Mouse (Mus musculus): Measurements from ENCODE around the gene Map1b.

DNA sequence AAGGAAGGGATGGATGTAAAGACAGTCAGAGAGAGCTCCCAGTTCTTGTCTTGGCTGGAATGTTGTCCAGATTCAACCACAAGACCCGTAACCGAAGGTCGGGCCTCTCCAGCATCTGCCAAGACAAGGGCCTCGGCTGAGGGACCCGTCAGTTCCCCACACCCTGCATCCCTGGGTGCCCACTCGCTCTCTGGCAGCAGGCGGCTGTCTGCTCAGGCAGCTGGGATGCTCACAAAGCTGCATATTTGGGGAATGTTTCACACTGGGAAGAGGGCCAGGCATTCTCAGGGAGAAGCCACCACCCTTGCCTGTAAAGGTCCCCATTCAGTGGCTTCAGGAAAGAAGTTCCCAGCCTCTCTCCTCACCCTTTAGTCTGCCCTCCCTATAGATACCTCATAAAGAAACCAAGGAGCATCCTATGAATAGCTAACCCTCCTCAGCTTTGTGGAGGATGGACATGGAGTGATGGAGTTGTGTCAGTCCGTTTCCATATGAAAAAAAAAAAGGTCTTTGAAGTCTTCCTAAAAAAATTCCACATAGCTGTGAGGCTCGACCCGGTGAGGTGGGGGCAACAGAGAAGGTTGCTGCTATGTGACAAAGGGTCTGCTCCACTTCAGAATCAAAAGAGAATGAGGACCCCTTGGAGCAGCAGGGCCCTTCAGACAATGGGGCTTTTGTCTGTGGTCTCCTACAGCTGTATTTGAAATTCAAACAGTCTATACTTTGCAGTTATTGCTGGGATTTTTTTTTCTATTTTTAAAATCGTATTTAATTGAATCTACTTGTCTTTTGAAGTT is 68.7 kb downstream of the Map1b start:
- TF ChIP-seq CTCF (IDR thresholded peaks at IDR 0.05; ENCODE audit: insufficient read depth, low read depth, low read length) (no peak), POLR2A (IDR thresholded peaks at IDR 0.05; ENCODE audit: insufficient read depth, low read depth, low read length) (no peak)

Measured in olfactory bulb, adult 2 months (tissue).